ENCODE assay signal across 14 mouse cellular contexts in the genomic region with DNA sequence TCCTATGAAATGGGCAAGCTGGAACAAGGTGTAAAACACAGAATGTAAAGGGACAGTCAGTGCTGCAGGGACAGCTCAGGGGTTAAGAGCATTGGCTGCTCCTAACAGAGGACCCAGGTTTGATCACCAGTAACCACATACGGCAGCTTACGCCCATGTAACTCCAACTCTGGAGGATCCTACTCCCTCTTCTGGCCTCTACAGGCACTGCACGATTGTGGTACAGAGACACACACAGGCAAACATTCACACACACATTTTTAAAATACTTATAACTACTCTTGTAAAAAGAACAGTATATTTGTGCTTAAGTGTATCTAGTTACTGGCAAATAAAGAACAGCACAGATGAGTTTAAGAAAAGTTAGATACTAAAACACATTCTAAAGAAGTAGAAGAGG. TPM values are rescaled to one million over a fixed set of nuclear protein-coding genes. Genes with fewer than 3 reads are reported as not detected.
DNase-seq lines count a peak whose midpoint lies in the region; ATAC-seq and TF ChIP-seq lines count a peak whose summit lies in the region.
"Had no signal": no experiment of that assay in that cellular context is flagged by ENCODE, and none has a peak within 500 bp of the region (broad histone marks: within the 10 kb centered on the region; RNA-seq: fewer than 3 reads in every experiment).

No protein-coding gene starts in this region.

- DNase-seq in kidney, postnatal 0 days (ENCODE audit: low spot score), result no peak
- DNase-seq in kidney, adult 18-20 months, result no peak
- peak; percentile 37 for DNase-seq in right cerebral cortex, postnatal 4 days
- DNase-seq in right cerebral cortex, postnatal 36 days (ENCODE audit: low spot score in 2 of 2), result no peak
- peak; percentile 39 for DNase-seq in ES-CJ7 (ENCODE audit: low read depth, low spot score)
- peak; percentile 13 for DNase-seq in embryonic facial prominence, embryonic 10.5 days (ENCODE audit: low spot score)
- DNase-seq in frontal cortex, postnatal 25 days (ENCODE audit: low spot score in 2 of 2), result no peak
- no peak for DNase-seq in urinary bladder, postnatal 36 days (ENCODE audit: low spot score in 2 of 2)
- DNase-seq: adrenal gland, postnatal 25 days; lung, postnatal 14 days; right cerebral cortex, adult 18-20 months had no signal

- WGBS in kidney, postnatal 0 days, result 93% methylated on average over 3 of the region's 3 CpGs
- WGBS in embryonic facial prominence, embryonic 10.5 days, result 92% methylated on average over 3 of the region's 3 CpGs

- H3K27ac ChIP-seq in kidney, postnatal 0 days, result no peak overlapping the region
- no peak overlapping the region for H3K27ac ChIP-seq in embryonic facial prominence, embryonic 10.5 days (replicated peaks)
- H3K27ac ChIP-seq: limb, embryonic 15.5 days; midbrain, embryonic 13.5 days had no signal

- no peak overlapping the region for H3K4me3 ChIP-seq in kidney, postnatal 0 days (replicated peaks; ENCODE audit: low read depth, low read length)
- no peak overlapping the region for H3K4me3 ChIP-seq in embryonic facial prominence, embryonic 10.5 days
- H3K4me3 ChIP-seq: limb, embryonic 15.5 days; midbrain, embryonic 13.5 days had no signal

- ATAC-seq in kidney, postnatal 0 days (replicated peaks; ENCODE audit: low FRiP score, low read depth), result no peak
- ATAC-seq: inflammation-experienced regulatory T-cells, adult 6 months; midbrain, embryonic 13.5 days had no signal

- no peak overlapping the region for H3K4me2 ChIP-seq in kidney, postnatal 0 days (ENCODE audit: low read length)
- H3K4me2 ChIP-seq: limb, embryonic 15.5 days; midbrain, embryonic 13.5 days had no signal

- no peaks in the 10 kb centered on the region for H3K9me3 ChIP-seq in kidney, postnatal 0 days (replicated peaks; ENCODE audit: low read length)
- no peaks in the 10 kb centered on the region for H3K9me3 ChIP-seq in embryonic facial prominence, embryonic 10.5 days
- H3K9me3 ChIP-seq: limb, embryonic 15.5 days; midbrain, embryonic 13.5 days had no signal

- H3K36me3 ChIP-seq in kidney, postnatal 0 days (ENCODE audit: insufficient read depth, low read length), result 0 out of 2 replicates have a peak, but pooled peaks cover 5% of the 10 kb centered on the region
- H3K36me3 ChIP-seq in embryonic facial prominence, embryonic 10.5 days (replicated peaks), result peaks cover 82% of the 10 kb centered on the region

- H3K4me1 ChIP-seq in kidney, postnatal 0 days (replicated peaks; ENCODE audit: insufficient read depth, low read length), result no peaks in the 10 kb centered on the region
- no peaks in the 10 kb centered on the region for H3K4me1 ChIP-seq in embryonic facial prominence, embryonic 10.5 days

- no peaks in the 10 kb centered on the region for H3K27me3 ChIP-seq in kidney, postnatal 0 days (ENCODE audit: insufficient read depth, low read length)
- no peaks in the 10 kb centered on the region for H3K27me3 ChIP-seq in embryonic facial prominence, embryonic 10.5 days (replicated peaks; ENCODE audit: low read depth, poor library complexity, severe bottlenecking)
- H3K27me3 ChIP-seq: limb, embryonic 15.5 days; midbrain, embryonic 13.5 days had no signal

- TF ChIP-seq CTCF in kidney, postnatal 0 days (IDR thresholded peaks at IDR 0.05; ENCODE audit: low read depth), result peak; percentile 32; the same call in 1 of the 2 replicates

- H3K9ac ChIP-seq in kidney, postnatal 0 days (ENCODE audit: low read depth, low read length), result no peak overlapping the region
- H3K9ac ChIP-seq: limb, embryonic 15.5 days; midbrain, embryonic 13.5 days had no signal

RNA-seq across cellular contexts. Expression of a gene that starts 7.0 kb away (rescaled TPM):
- 12.3 and 13.1 TPM in 2 replicates for polyA plus RNA-seq in kidney, postnatal 0 days (2015; fragmentation: Nextera tagmentation; extraction: Ambion mirVana)
- polyA plus RNA-seq in embryonic facial prominence, embryonic 10.5 days (2016; fragmentation: Nextera tagmentation; extraction: Ambion mirVana), result 25.9 and 27.1 TPM in 2 replicates

RNA-seq across cellular contexts. Expression of a gene that starts 31.8 kb away (rescaled TPM):
- polyA plus RNA-seq in kidney, postnatal 0 days (2015; fragmentation: Nextera tagmentation; extraction: Ambion mirVana), result 2.1 and 2.4 TPM in 2 replicates
- polyA plus RNA-seq in embryonic facial prominence, embryonic 10.5 days (2016; fragmentation: Nextera tagmentation; extraction: Ambion mirVana), result 0.72 TPM in 2 replicates
- polyA plus RNA-seq: inflammation-experienced regulatory T-cells, adult 6 months had no signal

Comparison
In these comparisons a context has a peak if more than half of its experiments do, and no peak if none do; other contexts are left out.
1. DNase-seq: peak in right cerebral cortex, postnatal 4 days (single experiment), ES-CJ7 (single experiment) and embryonic facial prominence, embryonic 10.5 days (single experiment); none in kidney, postnatal 0 days (single experiment), kidney, adult 18-20 months (single experiment), right cerebral cortex, postnatal 36 days (0 of 2), frontal cortex, postnatal 25 days (0 of 2) and urinary bladder, postnatal 36 days (0 of 2).